Mouse (Mus musculus) bone marrow, adult 2 months (tissue): Measurements from ENCODE around the gene Zc3h12a.

ENCODE experiments used
- CTCF ChIP-seq: fragments of 200-500 bp; IDR thresholded peaks from 2 replicates; pipeline ENCODE4 v1.5.1; 2011; ENCODE audit warnings: low read length, control low read depth; ENCODE audit not compliant: control insufficient read depth, insufficient read depth
- POLR2A ChIP-seq: fragments of 200-500 bp; IDR thresholded peaks from 2 replicates; pipeline ENCODE4 v1.6.1; 2011; ENCODE audit warnings: low read depth, mild to moderate bottlenecking, control low read depth, low read length, borderline replicate concordance; ENCODE audit not compliant: control insufficient read depth

DNA sequence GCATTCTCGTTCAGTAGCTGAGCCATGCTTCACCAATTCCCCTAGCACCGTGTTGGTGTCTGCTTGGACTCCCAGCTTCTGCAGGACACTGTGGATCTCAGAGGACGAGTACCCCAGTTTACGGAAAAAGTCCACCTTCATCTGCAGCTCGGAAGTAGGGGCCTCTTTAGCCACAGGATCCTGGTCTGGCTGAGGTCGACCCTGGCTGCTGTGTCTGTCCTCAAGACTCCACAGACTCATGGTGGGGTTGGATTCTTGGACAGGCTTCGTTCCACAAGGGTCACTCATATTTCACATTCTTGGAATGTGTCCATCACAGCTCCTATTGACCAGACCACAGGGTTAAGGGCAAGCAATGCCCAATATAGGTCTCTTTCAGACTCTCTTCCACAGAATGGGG is 879 bp downstream of the Zc3h12a start:
- TF ChIP-seq CTCF (no peak), POLR2A (no peak)
